Mouse (Mus musculus) layer of hippocampus, adult 18-20 months (tissue): ENCODE results near the gene Prr5l. TPM values are rescaled to one million over a fixed set of nuclear protein-coding genes. Genes with fewer than 3 reads are reported as not detected.

Source experiments
- DNase-seq, 2 experiments: peaks; one replicate each; pipeline ENCODE4 v3.0.0; 2022; ENCODE audit warnings: low spot score in 2 of 2
- total RNA-seq, 2 experiments: library from RNA; stranded (reverse); gene quantifications; 2 replicates each; pipeline ENCODE4 v1.2.3; 2021

The Prr5l gene
- total RNA-seq, 2 experiments from 2014 or later, result 8.3 to 9.8 TPM

GRCm38 (mm10) chr2:101884286-101884685 is 1.5 kb upstream of the Prr5l start:
- no peak for DNase-seq

DNA sequence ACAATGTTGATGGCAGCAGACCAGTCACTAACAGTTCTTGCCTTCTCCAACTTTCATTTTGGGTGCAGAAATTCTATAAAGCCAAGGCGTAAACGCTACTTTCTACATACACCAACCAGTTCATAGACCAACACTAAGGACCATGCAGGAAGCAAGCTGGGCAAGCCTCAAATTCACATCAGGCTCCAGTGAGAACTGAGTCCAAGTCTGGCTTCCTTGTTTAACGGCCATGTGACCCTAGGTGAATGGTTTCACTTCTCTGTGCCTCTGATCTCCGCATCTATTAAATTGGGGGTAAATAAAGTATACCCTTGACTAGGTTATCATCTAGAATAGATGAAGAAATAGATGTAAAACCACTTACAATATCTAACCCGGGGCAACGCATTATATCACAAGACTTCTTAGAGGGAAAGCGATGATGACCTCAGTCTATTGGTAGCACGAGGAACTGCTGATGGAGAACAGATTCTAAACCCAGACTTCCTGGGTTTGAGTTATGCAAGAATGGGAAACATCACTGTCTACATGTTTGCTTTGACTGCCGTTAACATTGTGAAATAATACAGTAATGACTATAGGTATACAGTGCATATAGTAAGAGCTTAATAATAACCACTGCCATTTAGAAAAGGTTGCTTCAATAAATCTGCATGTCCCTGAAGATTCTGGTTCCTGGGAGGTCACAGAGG is 1.2 kb downstream of the Prr5l start:
- DNase-seq, result no peak

- peak in 1 of 2 experiments; percentile 65 for DNase-seq
Measured at GRCm38 (mm10) chr2:101871179-101871578, 11.6 kb downstream of the Prr5l start.

GRCm38 (mm10) chr2:101868683-101869082 is 14.1 kb downstream of the Prr5l start:
- no peak for DNase-seq

DNA sequence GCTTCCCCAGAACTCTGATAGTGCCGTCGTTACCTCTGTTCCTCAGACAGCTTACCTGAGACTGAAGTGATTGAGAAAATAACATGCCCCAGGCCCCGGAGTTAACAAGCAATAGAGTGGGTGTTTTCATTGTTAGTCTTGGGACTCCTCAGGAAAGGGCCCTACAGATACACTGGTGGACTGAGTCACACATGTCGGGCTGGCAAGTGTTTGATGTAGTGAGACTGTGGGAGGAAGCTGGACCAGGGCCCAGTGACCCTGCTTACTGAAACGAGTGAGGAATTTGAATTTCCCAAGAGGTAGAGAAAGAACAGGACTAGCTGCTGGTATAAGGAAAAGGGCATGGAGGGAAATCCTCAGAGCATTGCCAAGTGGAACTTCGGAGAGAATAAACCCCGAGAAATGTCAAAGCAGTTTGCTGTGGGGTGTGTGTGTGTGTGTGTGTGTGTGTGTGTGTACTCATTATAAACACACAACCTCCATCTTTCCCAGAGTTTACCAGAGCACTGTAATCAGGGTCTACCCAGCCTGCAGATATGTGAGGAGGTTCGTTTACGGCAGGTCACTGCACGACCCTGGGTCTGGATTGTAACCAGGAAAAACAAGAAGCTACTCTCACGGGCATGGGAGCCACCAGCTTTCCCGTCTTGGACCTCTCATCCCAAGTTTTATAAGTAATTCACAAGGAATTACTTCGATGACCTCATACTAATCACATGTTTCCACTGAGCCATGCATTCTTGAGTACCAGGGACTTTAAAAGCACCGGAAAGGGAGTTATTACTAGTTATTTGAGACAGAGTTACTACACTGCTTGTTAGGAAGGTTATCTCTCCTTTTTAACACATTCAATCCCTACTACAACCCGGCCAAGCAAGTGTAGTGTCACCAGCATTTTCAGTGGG is 20.4 kb downstream of the Prr5l start:
- DNase-seq, result no peak

DNA sequence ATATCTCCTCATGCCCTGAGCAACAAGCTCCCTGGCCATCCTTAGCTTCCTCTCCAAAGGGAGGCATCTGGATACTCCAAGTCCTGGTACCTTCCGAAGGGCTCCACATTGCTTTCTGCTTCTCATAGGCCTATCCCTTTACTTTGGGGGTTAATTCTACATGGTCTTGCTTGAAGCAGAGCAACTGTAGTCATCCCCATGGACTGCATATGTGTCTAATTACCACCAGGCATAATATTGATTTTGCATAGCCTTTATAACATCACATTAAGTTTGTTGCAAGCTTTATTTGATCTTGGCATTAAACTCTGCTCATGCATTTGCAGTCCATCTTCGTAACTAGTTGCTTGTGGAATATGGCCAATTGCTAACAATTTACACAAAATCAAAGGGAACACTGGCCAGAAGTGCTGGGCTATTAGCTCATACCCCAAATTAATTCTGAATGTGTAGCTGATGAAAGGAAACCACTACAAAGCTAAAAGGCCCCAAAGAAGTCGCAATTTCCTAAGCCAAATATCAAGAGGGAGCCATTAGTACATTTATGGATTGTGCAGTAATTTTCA is 21.8 kb downstream of the Prr5l start:
- DNase-seq, result no peak

DNA sequence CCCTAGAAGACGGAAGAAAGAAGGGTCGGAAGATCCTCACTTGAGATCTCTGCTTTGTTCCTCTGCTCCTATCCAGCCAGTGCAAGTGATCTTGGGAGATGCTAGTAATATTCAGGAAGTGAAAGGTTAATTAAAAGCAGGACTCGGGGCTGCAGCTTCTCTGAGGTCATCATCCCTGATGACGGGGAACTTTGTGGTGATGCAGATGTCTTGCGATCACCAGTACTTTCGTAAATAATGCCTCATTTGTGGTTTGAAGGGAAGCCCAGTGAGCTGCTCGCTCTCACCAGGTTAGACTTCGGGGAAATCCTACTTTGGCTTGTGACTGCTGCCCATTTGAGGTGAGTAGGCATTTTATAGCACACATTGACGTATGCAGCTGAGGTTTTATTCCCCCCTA is 26.7 kb downstream of the Prr5l start:
- DNase-seq, result no peak

DNA sequence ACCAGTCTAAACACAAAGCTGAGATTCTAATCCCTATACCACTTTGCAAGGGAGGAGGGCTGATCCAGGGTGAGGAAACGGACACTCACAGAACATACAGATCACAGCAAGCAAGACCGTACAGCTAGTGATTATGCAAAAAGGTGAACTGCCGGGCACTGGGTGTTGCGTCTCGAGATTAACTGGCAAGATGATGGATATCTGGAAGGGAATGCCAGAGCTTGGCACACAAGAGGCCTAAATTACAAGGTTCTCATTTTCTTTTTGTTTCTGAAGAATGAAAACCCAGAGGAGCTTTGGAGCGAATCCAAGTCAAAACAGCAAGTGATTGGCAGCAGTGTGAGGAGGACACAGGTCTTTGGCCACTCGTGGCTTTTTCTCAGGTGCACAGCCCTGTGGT is 28.0 kb downstream of the Prr5l start:
- no peak for DNase-seq

- no peak for DNase-seq
Measured at GRCm38 (mm10) chr2:101842756-101843155, 40.1 kb downstream of the Prr5l start.

- no peak for DNase-seq
Measured at GRCm38 (mm10) chr2:101834816-101835523, 47.9 kb downstream of the Prr5l start.

DNA sequence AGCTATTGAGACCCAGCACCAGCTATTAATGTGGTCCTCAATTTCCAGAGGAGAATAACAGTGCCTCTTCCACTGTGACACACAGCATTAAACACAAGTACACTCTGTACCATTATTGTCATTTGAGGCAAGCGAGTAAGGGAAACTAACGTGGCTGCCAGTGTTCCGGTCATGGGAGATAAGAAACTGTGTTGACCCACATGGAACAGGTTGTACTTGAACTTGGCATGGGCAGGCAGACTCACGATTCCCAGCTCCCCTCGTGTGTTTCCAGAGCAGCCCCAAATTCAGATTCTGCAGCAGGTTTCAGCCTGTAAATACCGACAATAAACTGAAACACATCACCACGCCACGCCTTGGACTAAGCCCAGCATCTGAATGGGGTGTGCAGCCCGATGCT is 50.5 kb downstream of the Prr5l start:
- no peak for DNase-seq

GRCm38 (mm10) chr2:101831851-101832250 is 51.0 kb downstream of the Prr5l start:
- no peak for DNase-seq

GRCm38 (mm10) chr2:101830186-101830915 is 52.5 kb downstream of the Prr5l start:
- DNase-seq, result no peak

GRCm38 (mm10) chr2:101829013-101829412 is 53.8 kb downstream of the Prr5l start:
- no peak for DNase-seq

DNA sequence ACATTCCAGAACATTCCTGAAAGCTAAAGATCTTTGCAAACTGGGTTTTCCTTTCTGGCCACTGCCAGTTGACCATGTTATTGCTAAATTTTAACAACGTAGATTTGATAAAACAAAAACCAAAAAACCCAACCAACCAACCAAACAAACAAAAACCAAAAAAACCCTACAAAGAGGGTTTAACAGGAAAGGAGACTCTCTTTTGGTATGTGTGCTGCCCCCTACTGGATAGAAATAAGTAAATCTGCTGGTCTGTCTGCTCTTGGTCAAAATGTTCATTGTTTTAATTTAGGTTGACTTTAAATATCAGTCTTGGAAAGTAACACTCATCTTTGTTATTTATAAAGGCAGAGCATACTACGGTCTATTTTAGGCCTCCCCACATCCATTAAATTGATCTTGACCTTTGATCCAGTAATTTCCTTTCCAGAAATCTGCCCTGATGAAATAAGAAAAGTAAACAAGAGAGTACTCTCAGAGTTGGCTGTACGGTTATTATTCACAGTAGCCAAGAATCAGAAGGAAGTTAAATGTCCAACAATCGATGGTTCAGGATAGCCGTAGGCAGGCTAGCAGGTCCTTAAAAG is 54.7 kb downstream of the Prr5l start:
- peak in 1 of 2 experiments; percentile 15 for DNase-seq

- no peak for DNase-seq
Measured at GRCm38 (mm10) chr2:101827626-101828025, 55.2 kb downstream of the Prr5l start.

GRCm38 (mm10) chr2:101826950-101827600 is 55.8 kb downstream of the Prr5l start:
- DNase-seq, result no peak

- DNase-seq, result no peak
Measured at GRCm38 (mm10) chr2:101826186-101826707, 56.6 kb downstream of the Prr5l start.
